Mouse (Mus musculus): ENCODE data around the gene Aldoart1.
A peak's percentile ranks its signal among the peaks of the same experiment; 100 is the strongest.

Aldoart1 gene

DNA sequence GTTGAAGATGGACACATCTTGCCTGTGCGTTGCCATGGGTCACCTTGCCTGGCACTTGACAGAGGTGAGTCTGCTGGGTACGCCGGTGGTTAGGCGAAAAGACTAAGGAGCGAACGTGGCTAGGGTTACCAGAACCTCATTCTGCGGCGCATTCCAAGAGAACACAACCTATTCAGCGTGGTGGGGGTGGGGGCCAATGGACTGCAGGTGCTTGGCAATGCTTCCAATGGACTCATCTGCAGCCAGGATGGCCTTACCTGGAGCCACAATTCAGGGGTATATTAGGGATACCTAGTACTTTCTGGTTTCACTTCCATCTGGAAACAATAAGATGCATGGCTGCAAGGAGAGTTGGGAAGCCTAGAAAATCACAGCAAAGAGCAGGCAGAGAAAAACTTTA lies at the start of gene Aldoart1:
TSS of gene Aldoart1 (minus strand) at position 101 of the 400 bp plus-strand sequence.
- no peak for DNase-seq

DNA sequence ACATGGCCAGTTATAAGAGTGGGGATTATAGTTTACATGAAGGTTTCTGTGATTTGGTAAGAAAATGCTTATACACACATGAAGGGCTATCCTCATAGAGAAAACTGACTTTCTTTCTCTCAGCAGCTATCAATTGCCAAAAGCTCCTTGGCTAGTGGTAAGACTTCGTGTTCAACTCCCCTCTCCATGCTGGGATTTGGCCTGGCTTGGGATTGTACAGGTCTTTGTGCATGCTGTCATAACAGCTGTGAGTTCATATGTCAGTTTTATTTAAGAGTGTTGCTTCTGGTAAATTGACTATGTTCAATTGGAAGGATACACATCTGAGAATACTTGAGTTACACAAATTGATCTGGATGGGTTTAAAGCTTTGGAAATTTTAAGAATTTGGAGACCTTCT lies 49.1 kb upstream of the Aldoart1 start:
- DNase-seq, result peak; percentile 81 to 86

DNA sequence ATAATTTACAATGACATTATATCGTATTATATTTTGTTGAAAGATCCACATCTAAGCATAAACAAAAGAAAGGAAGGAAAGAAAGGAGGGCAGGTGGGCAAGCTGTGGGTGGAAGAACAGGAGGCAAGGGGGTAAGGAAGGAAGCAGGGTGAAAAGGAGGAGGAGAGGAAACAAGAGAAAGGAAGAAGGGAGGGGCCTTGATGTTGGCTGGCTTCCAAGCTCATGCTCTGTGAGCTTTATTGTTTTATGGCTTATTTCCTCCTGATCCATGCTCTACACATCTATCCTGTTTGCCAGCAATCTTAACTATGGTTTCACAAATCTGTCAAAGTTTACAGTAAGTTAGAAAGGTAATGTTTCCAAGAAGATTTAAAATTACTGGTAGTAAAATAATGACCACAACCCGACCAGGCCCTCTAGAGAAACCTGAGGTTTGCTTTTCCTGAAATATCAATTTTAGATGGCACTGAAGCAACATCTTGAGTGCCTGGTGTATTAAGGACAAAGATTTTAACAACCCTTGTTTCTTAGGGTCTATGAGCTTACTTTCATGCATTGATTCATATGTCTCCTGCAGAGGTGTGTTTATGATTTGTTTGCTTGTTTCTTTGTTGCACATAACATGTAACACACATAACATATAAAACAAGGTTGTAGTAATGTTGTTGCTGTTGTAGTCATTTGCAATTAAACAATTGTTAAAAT lies 13.1 kb upstream of the Aldoart1 start:
- no peak for DNase-seq

DNA sequence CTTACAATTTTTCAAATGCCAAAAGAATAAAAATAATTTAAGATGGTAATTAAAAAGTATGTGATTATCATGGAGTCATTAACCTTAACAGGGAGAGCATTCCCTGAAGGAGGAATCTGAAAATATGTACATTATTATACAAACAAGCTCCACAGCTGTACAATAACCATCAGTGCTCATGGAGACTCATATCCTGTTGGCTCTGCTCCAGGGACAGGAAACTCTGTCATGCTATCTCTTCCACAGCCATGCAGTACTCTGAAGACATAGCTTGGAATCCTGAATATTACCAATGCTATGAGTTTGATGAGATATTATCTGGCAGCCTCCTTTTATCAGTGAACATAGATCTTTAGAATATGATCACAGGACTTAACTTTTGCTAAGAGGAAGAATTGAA lies 8.2 kb downstream of the Aldoart1 start:
- peak in 1 of 2 experiments; percentile 2 for DNase-seq

DNA sequence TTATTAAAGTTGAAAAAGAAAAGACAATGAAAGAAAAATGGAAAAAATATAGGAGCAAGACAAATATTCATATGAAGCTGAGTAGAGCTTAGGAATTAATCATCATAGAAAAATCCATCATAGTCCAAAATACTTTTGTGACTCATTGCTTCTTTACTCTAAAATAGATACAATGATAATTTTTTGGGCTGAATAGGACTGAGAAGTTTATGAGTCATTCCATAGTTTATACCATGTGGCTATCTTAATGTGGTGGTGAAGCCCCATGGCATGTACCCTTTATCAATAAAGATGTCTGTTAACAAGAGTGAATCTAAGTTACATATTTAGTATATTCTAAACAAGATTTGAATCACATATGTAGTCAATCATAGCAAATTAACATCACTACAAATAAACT lies 9.4 kb downstream of the Aldoart1 start:
- no peak for DNase-seq

DNA sequence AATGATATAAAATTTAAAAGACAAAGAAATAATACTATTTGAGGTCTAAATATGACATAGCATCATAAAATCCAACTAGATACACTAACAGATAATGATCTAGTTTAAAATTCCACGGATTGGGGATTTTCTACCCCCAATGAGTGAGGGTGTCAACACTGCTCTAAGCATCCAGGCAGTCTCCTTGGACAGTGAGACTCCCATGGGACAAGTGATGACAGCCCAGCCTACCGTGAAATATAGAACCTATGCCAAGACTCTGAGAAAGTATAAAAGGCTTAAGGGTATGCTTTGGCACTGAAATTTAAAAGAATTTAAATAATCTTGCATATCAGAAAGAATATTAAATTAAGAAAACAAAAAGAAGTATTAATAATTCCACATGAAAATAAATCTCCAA lies 16.0 kb downstream of the Aldoart1 start:
- peak; percentile 9 to 30 for DNase-seq

DNA sequence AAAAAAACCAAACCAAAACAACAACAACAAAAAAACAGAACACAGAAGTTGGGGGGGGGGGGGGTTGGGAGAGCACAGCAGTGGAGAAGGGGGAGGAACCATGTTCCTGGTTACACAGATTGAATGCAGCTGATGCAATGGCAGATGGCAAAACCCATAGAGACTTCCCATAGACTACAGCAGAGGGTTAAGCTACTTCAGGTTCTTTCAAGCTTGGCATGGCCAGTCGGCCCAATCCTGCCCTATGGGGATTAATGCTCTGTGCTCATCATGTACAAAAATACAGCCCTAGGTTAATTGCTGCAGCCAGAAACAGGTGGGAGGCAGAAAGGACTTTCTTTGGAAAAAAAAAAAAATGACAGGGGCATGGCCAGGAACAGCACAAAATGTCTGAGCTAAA lies 17.0 kb downstream of the Aldoart1 start:
- DNase-seq, result peak; percentile 2 to 33

DNA sequence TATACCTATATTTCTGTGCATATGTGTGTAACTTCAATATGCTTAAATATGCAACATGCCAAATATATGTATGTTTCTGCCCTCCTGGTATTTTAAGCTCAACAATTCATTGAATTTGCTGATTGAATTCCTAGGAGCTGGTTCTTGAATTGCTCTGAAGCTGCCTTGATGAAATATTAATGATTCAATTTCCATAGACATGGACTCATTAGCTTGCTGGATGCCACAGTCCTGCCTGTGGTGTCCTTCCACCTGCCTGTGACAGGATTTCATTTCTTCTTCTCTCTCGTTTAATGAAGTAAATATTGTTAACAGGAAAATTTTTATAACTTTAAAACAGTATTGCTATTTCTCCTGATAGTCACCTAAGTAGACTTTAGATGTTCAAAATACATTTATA lies 51.6 kb downstream of the Aldoart1 start:
- no peak for DNase-seq
